Mouse (Mus musculus): ENCODE results near the gene Slc30a7.

The Slc30a7 gene

GRCm38 (mm10) chr3:115985183-115985892, 21.9 kb downstream of the Slc30a7 start:
- DNase-seq (ENCODE audit: low spot score), result no peak

GRCm38 (mm10) chr3:115984653-115985052, 22.6 kb downstream of the Slc30a7 start:
- DNase-seq (ENCODE audit: low spot score), result no peak

GRCm38 (mm10) chr3:115983217-115983616, 24.0 kb downstream of the Slc30a7 start:
- no peak for DNase-seq (ENCODE audit: low spot score)

GRCm38 (mm10) chr3:115979000-115979399, 28.2 kb downstream of the Slc30a7 start:
- no peak for DNase-seq (ENCODE audit: low spot score)

GRCm38 (mm10) chr3:115974995-115975394, 32.2 kb downstream of the Slc30a7 start:
- DNase-seq (ENCODE audit: low spot score), result no peak

- no peak for DNase-seq (ENCODE audit: low spot score)
These were observed 33.0 kb downstream of the Slc30a7 start for GRCm38 (mm10) chr3:115974228-115974627.

GRCm38 (mm10) chr3:115971891-115972646, 35.1 kb downstream of the Slc30a7 start:
- no peak for DNase-seq (ENCODE audit: low spot score)

- no peak for DNase-seq (ENCODE audit: low spot score)
These were observed 36.0 kb downstream of the Slc30a7 start for GRCm38 (mm10) chr3:115971045-115971785.

- no peak for DNase-seq (ENCODE audit: low spot score)
These were observed 38.3 kb downstream of the Slc30a7 start for GRCm38 (mm10) chr3:115968745-115969530.

GRCm38 (mm10) chr3:115964071-115964470, 43.1 kb downstream of the Slc30a7 start:
- no peak for DNase-seq (ENCODE audit: low spot score)

- no peak for DNase-seq (ENCODE audit: low spot score)
These were observed 43.6 kb downstream of the Slc30a7 start for GRCm38 (mm10) chr3:115963597-115963996.

GRCm38 (mm10) chr3:115962028-115962415, 45.2 kb downstream of the Slc30a7 start:
- no peak for DNase-seq (ENCODE audit: low spot score)

GRCm38 (mm10) chr3:115961311-115962027, 45.7 kb downstream of the Slc30a7 start:
- no peak for DNase-seq (ENCODE audit: low spot score)

- no peak for DNase-seq (ENCODE audit: low spot score)
These were observed 50.0 kb downstream of the Slc30a7 start for GRCm38 (mm10) chr3:115957223-115957622.

- no peak for DNase-seq (ENCODE audit: low spot score)
These were observed 54.1 kb downstream of the Slc30a7 start for GRCm38 (mm10) chr3:115953088-115953487.

- DNase-seq (ENCODE audit: low spot score), result no peak
These were observed 54.9 kb downstream of the Slc30a7 start for GRCm38 (mm10) chr3:115952356-115952755.

- no peak for DNase-seq (ENCODE audit: low spot score)
These were observed 56.0 kb downstream of the Slc30a7 start for GRCm38 (mm10) chr3:115951221-115951620.

GRCm38 (mm10) chr3:115949921-115950877, 57.0 kb downstream of the Slc30a7 start:
- DNase-seq (ENCODE audit: low spot score), result no peak

- no peak for DNase-seq (ENCODE audit: low spot score)
These were observed 57.8 kb downstream of the Slc30a7 start for GRCm38 (mm10) chr3:115949220-115949920.

Data from yolk sac, embryonic 10.5 days (tissue).